Mouse (Mus musculus) retina, postnatal 1 day (tissue): ENCODE measurements around the gene Thada.
"Not testable (repeated sequence)": the region's sequence is repeated elsewhere in the genome, so short reads cannot be mapped to it uniquely, and the experiment has no call there.

ENCODE experiments used
- DNase-seq: peaks from one replicate; pipeline ENCODE4 v3.0.0-alpha.2; 2012

Gene Thada

GRCm38 (mm10) chr17:84340574-84340973 is 125.4 kb downstream of the Thada start:
- DNase-seq = no peak

- DNase-seq = no peak
These were observed 130.0 kb downstream of the Thada start for GRCm38 (mm10) chr17:84335996-84336395.

- DNase-seq = no peak
These were observed 130.9 kb downstream of the Thada start for GRCm38 (mm10) chr17:84335076-84335475.

GRCm38 (mm10) chr17:84334241-84335014 is 131.6 kb downstream of the Thada start:
- DNase-seq = no peak

GRCm38 (mm10) chr17:84332940-84333339 is 133.1 kb downstream of the Thada start:
- no peak for DNase-seq

GRCm38 (mm10) chr17:84330986-84331385 is 135.0 kb downstream of the Thada start:
- peak; percentile 12 for DNase-seq

GRCm38 (mm10) chr17:84330506-84330905 is 135.5 kb downstream of the Thada start:
- no peak for DNase-seq

GRCm38 (mm10) chr17:84329906-84330470 is 136.0 kb downstream of the Thada start:
- DNase-seq = no peak

- DNase-seq = no peak
These were observed 137.5 kb downstream of the Thada start for GRCm38 (mm10) chr17:84328526-84328925.

GRCm38 (mm10) chr17:84327051-84327925 is 138.7 kb downstream of the Thada start:
- no peak for DNase-seq

- no peak for DNase-seq
These were observed 143.8 kb downstream of the Thada start for GRCm38 (mm10) chr17:84322176-84322575.

- DNase-seq = no peak
These were observed 144.7 kb downstream of the Thada start for GRCm38 (mm10) chr17:84321351-84321750.

GRCm38 (mm10) chr17:84320576-84320975 is 145.4 kb downstream of the Thada start:
- no peak for DNase-seq

GRCm38 (mm10) chr17:84314341-84314740 is 151.7 kb downstream of the Thada start:
- DNase-seq = no peak

GRCm38 (mm10) chr17:84313494-84313893 is 152.5 kb downstream of the Thada start:
- DNase-seq = no peak

- no peak for DNase-seq
These were observed 159.9 kb downstream of the Thada start for GRCm38 (mm10) chr17:84306151-84306550.

- no peak for DNase-seq
These were observed 160.9 kb downstream of the Thada start for GRCm38 (mm10) chr17:84305074-84305473.

GRCm38 (mm10) chr17:84304141-84304540 is 161.9 kb downstream of the Thada start:
- DNase-seq = no peak

- no peak for DNase-seq
These were observed 168.0 kb downstream of the Thada start for GRCm38 (mm10) chr17:84297976-84298375.

GRCm38 (mm10) chr17:84293221-84293620 is 172.8 kb downstream of the Thada start:
- DNase-seq = no peak

- not testable (repeated sequence) for DNase-seq
These were observed 174.8 kb downstream of the Thada start for GRCm38 (mm10) chr17:84291228-84291627.

- no peak for DNase-seq
These were observed 178.2 kb downstream of the Thada start for GRCm38 (mm10) chr17:84287675-84288420.

GRCm38 (mm10) chr17:84286536-84286935 is 179.5 kb downstream of the Thada start:
- DNase-seq = no peak
